Mouse (Mus musculus) CD4-positive, CD25-positive, alpha-beta regulatory T cell, adult 2 months (primary cell): Measurements from ENCODE around the gene Cse1l.

ENCODE experiments used
- DNase-seq: peaks from one replicate; pipeline ENCODE4 v3.0.0-alpha.2; 2012; ENCODE audit warnings: low read depth, low spot score

Gene Cse1l

DNA sequence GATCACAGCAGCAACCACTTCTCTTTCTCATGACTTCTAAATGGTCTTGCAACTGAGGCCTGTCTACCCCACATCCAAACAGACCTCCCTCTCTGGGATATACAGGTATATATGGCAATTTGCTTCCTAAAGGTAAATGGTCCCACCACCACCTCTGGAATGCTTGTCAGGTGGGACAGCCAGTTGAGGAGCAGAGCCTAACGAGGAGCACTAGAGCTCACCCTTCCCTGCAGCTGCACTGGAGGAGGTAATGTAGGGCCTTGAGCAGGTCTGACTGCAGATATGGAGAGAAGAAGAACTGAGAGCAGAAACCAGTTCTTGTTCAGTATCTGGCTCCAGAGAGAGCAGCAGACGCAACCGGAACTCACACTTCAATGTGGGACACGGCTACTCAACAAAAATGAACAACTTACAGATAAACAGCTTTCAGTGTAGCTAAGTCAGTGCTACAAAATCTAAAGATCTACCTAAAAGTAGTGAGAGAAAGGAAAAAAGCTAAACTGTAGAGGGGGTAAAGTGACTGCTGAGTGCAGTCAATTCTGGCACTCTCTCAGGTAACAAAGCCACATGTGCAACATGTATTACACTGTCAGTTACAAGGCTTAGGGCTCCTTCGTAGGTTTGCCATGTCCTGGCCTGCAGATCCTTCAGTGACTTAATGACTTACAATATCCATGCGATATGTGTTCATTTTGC is 68.5 kb downstream of the Cse1l start:
- DNase-seq: no peak

DNA sequence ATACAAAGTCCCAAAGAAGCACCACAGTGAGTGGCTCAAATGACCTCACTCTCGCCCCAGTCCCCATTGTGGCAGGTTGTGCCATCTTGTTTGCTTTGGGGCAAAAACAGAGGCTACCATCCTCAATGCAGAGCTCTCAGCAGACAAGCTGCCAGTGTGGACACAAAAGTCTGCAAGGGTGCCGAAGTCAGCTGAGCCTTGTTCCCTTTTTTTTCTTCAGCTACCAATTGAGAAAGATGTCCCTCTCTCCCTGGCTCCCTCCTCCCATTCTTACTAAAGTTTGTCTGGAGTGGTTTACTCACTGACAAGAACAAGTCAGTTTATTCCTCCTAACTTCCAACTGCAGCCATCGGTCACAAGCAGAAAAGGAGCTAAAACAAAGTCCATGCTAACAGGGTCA is 70.5 kb downstream of the Cse1l start:
- no peak for DNase-seq

DNA sequence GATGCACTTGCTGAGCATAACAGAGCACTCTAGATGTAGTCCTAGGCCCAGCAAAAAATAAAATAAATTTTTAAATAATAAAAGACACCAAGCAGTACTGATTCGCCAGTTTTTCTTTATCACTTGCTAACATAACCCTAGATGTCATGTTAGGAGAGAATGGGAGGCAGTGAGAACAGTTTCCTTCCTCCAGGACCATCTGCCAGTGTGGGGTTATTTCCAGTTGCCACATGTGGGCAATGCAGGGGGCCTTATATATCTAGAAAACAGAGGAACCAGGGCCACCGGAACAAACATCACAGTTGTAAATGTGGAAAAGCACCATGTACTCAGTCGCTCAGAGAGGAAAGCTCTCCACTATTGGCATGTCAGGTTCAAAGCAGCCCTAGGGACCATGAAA is 71.7 kb downstream of the Cse1l start:
- DNase-seq: no peak

DNA sequence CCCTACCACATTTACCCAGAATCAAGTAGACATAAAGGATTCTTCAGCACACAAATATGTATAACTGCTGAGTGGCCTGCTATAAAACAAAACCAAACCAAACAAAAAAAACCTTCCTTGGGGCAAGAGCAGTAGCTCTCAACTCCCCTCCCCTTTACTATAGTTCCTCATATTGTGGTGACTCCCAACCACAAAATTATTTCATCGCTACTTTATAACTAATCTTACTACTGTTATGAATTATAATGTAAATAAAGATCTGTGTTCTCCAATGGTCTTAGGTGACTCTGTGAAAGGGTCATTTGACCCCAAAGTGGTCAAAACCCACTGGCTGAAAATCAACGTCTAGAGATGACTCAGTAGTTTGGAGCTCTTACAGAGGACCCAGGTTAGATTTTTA is 74.3 kb downstream of the Cse1l start:
- no peak for DNase-seq

DNA sequence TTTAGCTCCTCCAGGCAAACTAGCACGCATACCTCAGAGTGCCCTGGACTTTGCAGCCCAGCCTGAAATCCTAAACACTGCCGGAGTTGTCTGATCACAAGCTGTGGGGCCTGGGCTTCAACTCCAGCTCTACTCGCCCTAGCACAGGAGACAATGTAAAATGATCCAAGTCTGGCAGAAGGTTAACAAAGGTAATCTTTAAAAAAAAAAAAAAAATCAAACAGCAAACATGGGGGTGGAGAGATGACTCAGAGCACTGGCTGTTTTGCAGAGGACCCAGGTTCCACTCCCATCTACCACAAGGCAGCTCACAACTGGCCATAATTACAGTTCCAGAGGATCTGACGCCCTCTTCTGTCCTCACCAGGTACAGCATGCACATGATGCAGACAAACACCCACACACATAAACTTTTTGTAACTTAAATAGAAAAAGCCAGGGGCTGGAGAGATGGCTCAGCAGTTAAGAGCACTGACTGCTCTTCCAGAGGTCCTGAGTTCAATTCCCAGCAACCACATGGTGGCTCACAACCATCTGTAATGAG is 77.6 kb downstream of the Cse1l start:
- DNase-seq: peak; percentile 36

DNA sequence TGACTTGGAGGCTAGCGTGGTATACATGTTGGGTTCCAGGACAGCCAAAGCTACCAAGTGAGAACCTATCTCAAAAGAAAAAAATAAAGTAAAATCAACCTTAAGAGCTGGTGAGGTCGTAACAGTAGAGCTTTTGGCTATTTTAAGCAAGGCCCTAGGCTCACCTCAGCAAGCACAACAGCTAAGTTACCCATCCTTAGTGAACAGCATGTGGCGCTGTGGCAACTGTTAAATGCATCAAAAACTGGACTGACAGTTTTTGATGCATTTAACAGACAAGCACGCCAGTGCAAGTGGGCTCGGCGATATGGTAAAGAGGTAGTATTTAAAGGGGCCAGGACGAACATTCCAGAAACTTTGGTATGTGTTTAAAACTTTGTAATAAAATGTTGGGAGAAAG is 85.0 kb downstream of the Cse1l start:
- DNase-seq: no peak

DNA sequence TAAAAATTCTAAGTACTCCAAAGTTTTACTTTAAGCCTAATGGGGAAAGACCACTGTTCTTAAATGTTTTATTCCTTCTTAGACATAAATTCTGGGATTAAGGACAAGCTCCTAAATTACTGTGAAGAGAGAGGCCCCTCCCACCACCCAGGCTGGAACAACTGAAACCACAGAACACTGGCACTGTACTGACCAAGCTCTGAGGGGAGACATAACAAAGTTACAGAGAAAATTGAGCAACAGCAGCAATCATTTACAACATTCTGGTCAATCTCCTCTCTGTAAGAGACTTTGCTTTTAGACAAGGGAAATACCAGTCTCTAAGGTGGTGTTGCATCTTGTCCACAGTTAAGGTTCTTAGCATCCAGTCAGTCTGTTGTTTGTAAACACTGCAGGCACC is 86.1 kb downstream of the Cse1l start:
- no peak for DNase-seq

DNA sequence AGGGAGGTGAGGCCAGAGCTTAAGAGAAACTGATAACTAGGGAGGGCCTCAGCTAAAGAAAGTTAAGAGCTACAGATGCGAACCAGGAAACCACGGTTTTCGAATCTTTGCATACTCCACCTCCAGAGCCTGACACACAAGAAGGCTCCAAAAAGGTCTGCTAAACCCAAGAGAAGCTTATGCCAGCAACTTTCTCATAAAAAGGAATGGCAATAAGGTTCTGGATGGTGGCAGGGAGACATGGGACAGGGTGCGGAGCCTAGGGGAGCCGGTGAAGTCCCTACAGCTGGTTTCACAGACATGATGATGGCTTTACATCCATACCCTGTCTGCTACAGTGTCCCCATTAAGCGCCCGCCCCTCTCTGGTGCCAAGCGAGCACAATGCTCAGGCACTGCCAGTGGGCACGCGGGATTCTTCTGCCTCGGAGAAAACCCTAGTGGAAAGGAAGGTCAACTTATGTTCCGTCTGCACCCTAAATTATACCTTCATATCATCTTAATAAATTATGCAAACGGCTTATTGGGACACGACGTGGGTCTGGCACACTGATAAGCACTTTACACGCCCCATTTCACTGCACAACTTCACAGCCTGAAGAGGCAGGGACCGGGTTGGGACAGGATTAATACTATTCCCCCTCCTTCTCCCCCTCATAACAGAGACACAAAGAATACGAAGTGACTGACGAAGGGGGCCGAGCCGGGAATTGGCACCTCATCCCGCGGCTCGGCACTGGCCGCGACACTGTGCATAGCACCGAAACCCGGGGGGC is 89.4 kb downstream of the Cse1l start:
- peak; percentile 54 for DNase-seq
